Mouse (Mus musculus) left cerebral cortex, adult 18-20 months (tissue): ENCODE measurements around the gene Oser1. TPM values are rescaled to one million over a fixed set of nuclear protein-coding genes. Genes with fewer than 3 reads are reported as not detected.

Experiments
- DNase-seq, 2 experiments: peaks; one replicate each; pipeline ENCODE4 v3.0.0; 2021 to 2022; ENCODE audit warnings: low spot score in 2 of 2, mixed read lengths in 1 of 2
- total RNA-seq, 2 experiments: library from RNA; stranded (reverse); gene quantifications; 2 replicates each; pipeline ENCODE4 v1.2.3; 2021

Gene Oser1
- total RNA-seq, 2 experiments from 2014 or later: 22.2 to 25.0 TPM

- no peak for DNase-seq
Measured at GRCm38 (mm10) chr2:163410211-163410610, 14.3 kb downstream of the Oser1 start.

DNA sequence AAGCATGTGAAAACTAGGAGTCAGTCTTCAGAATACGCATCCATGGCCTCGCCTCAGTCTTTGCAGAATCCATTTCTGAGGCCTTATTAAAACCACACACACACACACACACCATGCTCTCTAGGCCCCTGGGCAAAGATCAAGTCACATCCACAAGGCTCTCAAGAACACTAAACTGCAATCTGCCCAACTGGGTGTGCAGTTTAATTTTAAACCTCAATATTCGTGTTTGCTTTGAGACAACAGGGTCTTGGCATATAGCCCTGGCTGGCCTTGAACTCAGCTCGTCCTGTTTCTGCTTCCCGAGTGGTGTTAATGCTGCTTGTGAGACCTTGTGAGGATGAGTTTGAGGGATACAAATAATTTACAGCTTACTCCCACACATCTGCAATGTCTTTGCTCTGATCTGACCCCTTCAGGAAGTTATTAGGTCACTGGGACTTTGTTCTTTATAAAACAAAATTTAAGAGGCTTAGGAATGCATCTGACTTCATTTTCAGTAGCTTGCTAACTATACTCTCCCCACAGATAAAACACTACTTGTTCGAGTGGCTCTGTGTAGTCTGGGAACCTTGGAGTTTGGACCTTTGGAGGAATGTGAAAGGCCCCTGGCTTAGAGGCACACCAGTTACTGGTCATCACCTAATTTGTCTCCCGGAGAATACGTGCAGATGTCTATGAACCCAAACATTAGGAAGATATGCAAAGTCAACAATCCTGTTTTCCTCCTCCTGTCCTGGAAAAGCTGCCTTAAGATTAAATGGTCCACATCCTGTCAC lies 20.3 kb downstream of the Oser1 start:
- no peak for DNase-seq

GRCm38 (mm10) chr2:163401221-163401620 lies 23.3 kb downstream of the Oser1 start:
- peak; percentile 79 to 85 for DNase-seq

DNA sequence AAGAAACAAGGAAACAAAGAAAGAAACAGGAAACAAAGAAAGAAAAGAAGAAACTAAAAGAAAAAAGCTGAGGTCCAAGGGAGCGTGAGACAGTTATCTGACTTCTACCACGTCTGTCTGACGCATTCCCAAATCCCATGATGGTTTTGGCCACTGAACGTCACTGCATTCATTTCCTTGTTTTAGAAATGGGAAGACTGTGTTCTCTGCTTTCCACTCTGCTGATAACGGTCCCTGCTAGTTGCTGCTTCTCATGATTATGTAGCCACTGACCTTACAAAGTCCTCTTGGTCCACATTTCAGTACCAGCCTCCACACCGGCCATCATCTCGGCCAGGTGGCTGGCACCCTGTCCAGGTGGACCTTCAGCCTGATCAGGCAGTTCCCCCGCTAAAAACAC lies 25.3 kb downstream of the Oser1 start:
- DNase-seq: no peak

DNA sequence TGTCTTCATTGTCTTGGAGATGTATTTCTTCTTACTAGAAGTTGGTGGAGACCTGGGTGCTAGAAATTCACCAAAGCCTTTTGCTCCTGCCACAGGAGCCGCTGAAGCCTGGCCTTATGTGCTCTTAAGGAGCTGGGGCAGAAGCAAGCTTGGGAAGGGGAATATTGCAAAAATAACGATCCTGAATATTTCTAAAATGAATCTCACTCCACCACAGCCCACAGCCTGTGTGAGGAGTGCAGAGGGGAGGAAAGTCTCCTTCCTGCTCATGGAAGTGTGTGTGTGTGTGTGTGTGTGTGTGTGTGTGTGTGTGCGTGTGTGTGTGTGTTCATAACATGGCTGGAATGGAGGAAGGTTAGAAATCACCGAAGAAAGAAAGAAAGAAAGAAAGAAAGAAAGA lies 25.7 kb downstream of the Oser1 start:
- DNase-seq: no peak

DNA sequence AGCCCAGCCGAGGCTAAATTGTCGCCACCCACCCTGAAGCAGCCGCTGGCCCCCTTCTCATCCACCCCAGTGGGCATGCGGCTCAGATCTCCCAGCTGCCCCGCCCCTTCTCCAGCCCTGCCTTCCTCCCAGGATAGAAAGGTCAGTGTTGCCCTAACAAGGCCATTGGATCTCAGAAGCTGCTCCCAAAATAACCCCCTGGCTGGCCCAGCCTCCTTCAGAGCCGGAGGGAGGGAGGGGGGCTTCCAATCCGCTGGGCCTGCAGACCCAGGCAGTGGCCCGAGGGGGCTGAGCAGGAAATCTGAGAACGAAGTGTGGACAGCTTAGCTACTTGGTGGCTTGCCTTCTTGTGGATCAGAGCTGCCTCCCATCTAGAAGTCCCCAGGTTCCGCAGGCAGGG lies 26.6 kb downstream of the Oser1 start, which contains the start of gene Jph2:
Gene Jph2 (minus strand): TSS at position 89 of the 400 bp plus-strand sequence.
- DNase-seq: no peak

DNA sequence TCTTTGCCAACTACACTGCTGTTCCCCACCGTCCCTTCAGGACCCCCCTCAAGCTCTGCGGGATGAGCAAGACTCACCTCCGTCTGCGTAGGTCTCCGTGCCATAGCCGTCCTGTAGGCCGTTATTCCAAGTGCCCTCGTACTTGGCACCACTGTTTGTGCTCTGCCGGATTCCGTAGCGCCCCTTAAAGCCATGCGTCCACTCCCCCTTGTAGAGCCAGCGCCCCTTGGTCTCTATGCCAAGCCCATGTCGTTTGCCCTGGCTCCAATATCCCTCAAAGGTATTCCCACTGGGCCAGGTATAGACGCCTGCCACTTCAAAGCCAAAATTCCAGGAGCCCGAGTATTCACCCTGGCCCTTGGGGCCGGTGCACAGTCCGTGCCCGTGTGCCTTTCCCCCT lies 27.4 kb downstream of the Oser1 start:
- no peak for DNase-seq

- DNase-seq: no peak
Measured at GRCm38 (mm10) chr2:163394977-163395376, 29.5 kb downstream of the Oser1 start.

DNA sequence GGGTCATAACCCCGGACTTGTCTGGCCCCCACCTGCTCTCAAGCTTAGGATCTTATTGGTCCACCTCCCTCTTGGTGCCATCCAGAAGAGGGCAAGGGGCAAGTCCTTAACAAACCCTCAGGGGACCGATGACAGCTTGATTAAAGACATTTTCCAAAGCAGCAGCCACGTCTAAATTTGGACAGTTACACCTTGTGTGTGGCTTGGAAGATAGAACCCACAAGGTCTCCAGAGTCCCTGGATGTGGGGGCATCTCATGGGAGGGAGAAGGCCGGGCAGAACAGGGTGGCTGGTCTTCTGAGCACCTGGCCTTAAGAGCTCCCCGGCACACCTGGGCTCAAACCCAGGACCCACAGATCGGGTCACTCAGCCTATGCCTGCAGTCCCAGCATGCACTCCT lies 30.5 kb downstream of the Oser1 start:
- no peak for DNase-seq

GRCm38 (mm10) chr2:163393241-163393640 lies 31.3 kb downstream of the Oser1 start:
- DNase-seq: no peak

DNA sequence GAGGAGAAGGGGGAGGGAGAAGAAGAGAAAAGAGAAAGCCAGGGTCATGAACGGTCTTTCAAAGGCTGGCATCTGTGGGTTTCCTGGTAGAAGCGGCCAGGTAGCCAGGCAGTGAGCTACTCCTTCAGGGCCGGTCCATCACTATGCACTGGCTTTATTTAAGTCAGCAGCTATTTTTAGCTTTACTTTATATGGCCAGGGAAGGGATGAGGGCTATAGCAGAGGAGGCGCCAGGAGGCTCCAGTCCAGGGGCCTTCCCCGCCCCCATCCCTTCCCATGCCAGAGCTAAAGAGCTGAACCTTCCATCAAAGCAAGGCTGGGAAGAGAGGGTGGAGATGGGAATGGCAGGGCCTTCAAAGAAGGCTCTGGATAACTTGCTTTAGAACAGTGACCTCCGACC lies 32.1 kb downstream of the Oser1 start:
- DNase-seq: no peak

DNA sequence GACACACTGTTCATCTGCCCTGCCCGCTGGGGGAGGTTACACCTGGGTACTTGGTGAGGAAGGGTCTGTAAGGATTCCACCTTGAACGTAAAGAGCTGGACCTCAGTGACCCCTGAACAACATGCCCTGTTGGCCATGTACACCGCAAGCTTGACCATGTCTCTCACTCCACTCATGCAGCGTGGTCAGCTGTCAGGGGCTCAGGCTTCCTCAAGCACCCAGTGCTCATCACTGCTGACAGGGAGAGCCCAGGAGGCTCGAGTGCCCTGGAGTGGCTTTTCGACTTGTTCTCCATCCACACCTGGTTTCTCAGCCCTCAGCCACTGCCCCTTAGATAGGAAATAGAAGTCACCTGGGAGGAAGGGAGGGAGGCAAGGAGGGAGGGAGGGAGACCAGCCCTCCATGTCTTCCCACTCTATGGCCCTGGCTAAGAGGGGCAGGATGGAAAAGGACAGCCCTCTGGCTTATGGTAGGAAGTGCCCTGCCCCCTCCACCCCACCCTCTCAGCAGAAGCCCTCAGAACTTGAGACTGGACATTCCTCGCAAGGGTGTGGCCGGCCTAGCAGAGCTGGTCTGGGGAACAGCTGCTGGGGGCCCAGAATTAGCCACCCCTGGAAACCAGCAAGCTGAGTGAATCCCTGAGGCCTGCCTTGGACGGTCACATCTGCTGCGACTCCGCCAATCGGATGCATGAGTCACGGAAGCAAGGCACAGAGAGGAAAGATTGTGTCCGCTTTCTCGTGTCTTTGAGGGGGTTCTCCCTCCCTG lies 37.9 kb downstream of the Oser1 start:
- DNase-seq: no peak

GRCm38 (mm10) chr2:163385126-163385525 lies 39.4 kb downstream of the Oser1 start:
- DNase-seq: no peak

DNA sequence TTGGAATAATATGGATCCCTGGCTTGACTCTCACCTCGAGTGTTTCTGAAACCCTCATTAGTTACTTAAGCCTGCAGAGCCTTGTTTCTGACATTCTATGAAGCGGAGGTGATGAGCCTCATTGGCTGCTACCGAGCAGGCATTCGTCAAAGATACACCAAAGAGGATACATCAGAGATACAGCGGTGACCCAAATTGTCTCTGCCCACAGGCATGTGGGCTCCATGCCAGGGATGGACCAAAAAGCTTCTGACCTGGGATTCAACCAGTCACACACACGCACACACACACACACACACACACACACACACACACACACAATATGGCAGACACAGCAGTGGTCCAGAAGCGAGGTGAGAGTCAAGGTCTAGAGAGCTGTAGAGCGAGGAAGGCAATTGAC lies 43.3 kb downstream of the Oser1 start:
- no peak for DNase-seq

DNA sequence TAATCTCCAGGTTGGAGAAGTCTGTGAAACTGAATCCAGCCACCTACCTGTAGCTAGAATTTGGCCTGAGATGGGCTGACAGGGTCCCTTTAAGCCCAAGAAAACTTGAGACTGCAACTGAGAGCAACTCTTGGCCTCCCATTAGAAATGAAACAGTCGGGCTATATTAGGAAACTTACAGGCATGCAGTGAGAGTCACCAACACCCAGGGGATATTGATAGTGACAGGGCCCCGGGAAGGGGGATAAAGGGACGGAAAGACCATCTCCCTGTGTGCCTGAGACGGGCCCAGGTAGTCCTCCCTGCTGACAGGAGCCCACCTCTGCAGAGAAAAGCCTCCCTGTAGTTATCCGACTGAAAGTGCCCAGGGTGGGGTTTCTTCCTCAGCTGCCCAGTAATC lies 45.1 kb downstream of the Oser1 start:
- no peak for DNase-seq

- DNase-seq: no peak
Measured at GRCm38 (mm10) chr2:163376082-163376481, 48.4 kb downstream of the Oser1 start.

DNA sequence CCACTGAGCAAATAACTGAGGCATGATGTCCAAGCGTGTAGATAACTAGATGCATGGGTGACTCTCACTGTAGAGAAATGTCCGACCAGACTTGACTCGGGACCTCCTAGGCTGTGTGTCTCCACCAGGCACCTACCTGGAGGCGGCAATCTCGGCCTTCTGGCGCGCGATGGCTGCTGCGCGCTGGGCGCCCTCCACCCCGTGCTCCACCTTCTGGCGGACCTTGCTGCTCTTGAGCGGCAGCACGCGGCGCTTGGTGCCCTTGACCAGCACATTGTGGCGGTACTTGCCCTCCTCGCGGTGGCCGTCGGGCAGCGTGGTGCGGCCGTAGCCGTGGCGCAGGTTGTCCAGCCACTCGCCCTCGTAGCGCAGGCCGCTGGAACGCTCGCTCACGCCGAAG lies 49.0 kb downstream of the Oser1 start:
- no peak for DNase-seq

- DNase-seq: no peak
Measured at GRCm38 (mm10) chr2:163372627-163373026, 51.9 kb downstream of the Oser1 start.

DNA sequence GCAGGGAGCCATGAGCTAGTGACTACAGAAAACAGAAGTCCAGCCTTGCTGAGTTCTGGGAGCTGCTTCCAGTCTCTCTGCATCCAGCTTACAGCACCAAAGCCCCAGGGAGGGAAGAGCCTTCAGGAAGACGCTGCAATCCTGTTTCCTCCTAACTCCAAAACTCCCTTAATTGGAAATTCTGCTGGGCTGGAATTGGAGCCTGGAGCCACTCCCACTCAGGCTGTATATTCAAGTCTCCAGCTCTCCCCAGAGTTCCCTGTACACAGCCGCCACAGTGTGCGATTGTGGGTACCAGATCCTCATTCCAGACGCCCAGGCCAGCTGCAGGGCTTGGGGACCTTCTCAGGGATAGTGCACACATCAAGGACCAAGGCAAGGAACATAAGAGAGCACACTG lies 54.3 kb downstream of the Oser1 start:
- DNase-seq: no peak

DNA sequence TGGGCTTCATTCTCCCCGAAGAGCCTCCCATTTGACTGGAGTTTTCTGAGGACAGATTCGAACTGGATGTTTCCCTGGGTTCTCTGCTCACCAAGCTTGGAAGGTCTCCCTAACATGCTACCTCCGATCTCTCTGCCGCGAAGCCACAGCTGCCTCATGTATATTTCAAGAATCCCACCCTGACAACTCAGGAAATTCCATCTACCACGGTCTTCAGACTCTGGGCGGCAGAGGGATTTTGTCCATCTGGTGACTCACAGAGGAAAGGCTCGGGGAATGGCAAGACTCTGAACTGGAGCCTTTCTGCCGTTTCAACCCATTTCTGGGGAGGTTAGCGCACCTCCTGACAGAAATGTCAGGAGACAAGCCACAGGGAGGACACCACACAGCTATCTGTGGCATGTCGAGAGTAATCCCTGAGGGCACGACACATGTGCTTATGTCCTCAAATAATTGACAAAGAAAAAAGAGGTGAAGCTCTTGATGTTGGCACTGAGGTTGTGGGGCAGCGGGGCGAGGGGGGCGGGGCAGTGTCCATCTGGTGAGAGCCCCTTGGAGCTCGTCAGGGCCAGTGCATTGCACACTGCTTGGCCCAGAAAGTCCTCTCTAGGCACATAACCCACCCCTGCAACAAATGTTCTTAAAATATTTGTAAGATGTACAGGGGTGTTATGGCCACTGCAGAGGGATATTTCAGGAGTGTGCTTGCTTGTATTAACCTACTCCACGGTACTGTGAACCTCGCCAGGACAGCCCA lies 59.5 kb downstream of the Oser1 start:
- DNase-seq: no peak

DNA sequence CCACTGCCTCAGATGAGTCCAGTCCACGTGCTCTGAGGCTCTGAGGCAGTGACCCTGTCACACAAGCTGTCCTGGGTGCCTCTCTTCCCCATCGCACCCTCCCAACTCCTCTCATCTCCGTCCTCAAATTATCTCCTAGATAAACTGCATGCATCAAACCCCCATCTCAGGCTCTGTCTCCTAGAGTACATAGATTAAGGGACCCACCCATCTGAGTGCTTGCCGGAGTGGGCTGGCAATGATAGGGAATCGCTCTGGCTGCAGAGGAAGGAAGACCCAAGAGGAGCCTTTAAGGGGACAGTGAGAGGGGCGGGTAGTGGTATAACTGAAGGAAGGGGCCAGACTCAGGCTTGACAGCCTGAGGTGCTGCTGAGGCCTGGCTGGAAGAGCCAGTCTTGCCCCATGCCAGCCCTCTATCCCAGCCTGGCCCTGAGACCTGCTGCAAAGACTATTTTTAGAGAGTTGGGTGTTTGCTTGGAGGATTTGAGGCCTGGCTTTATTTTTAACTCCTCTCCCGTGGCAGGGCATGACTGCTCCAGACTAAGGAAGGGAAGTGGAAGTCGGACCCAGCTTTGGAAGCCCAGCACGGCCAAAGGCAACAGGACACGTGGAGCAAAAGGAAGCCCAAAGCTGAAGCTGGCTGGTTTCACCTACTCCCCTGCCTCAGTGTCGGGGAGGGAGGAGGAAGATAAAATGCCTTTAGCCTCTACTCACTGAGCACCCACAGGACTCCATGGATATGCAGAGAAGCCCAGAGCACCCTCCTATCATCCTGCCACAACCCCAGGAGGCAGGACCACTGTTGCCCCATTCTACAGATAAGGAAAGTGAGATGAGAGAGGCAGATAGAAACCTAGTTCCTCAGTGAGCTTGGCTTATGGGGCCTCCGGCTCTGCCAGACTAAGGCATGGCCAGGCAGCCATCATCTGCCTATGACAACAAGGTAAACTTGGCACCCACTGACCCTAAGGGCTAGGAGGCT lies 61.3 kb downstream of the Oser1 start:
- no peak for DNase-seq
